Mouse (Mus musculus): ENCODE measurements at regions not wholly inside any gene's neighbourhood (a gene's known extent, or its start where the extent isn't known, plus 50 kb on each side); places are given as distances from the start of the nearest gene placed in this dataset.

DNA sequence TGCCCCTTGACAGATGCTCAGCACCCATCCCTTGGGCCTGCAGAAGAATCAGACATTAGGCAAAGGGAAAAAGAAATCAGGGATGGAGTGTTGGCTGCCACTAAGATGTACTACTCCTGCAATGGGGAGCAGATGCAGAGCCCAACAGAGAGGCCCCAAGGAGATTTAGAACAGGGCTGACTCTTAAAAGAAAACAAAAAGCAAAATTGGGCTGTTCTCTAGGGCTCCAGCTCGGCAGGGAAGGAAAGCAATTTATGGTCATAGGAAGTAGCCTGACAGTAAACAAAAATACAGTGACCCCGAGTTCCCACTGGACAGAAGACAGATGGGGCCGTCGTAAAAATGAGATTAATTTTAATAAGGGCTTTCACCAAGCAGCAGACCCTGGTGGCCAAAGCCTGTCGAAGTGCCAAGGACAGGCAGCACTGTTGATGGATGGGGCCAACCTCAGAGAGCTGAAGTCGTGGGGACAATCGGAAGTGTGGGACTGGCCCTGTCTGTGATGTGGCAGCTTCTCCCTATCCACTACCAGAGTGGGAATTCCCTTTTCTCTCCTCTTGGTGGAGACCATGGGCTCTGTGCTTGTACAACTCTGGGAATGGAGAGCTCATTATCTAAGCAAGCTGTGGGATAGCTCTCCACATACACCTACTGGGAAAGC, 109.4 kb upstream of the Gm12830 start:
- Histone ChIP-seq H3K4me2 (ENCODE audit: low read depth, low read length) (no peak overlapping the region), H3K9ac (ENCODE audit: low read length) (no peak overlapping the region), H3K27me3 (ENCODE audit: control insufficient read depth, insufficient read depth, low read length) (peaks cover 4% of the 10 kb centered on the region; the same call in 1 of the 2 replicates), H3K9me3 (replicated peaks; ENCODE audit: control insufficient read depth, low read length) (no peaks in the 10 kb centered on the region), H3K4me3 (ENCODE audit: low read length) (no peak overlapping the region), H3K36me3 (ENCODE audit: control insufficient read depth, insufficient read depth) (no peaks in the 10 kb centered on the region), H3K4me1 (ENCODE audit: control insufficient read depth, insufficient read depth, low read length) (no peaks in the 10 kb centered on the region), H3K27ac (ENCODE audit: low read length) (no peak overlapping the region)
- no peak for ATAC-seq (replicated peaks; ENCODE audit: extremely low read depth, insufficient read depth, low FRiP score)
- 36% methylated on average over 7 of the region's 7 CpGs for WGBS

DNA sequence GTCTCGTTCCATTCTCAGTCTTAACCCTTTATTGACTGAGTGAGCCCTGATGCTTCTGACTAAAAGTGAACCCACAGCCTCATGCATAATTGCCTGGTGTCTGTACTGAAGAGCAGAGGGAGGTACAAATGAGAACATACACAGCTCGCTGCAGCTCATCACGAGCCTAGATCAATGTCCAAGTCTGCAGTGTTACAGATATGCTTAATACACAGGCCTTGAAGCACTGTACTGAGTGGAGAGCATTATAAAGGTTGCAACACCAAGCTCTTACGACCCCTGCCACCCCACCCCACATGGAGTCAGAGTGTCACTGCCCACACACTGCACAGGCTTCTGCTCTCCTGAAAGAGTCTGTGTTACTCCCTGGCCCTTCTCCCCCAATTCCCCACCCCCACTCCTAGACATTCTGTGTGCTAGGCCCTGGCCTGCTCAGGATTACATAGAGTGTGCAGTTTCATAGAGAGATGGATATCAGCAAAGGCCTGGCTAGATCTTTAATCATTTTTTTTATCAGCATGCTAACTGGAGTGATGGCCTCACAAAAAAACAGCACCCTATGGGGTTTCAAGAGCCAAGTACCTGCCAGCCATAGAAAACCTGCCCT, 108.5 kb upstream of the Gm12830 start:
- Histone ChIP-seq H3K27me3 (ENCODE audit: control insufficient read depth, insufficient read depth, low read length) (peaks cover 4% of the 10 kb centered on the region; the same call in 1 of the 2 replicates), H3K4me3 (ENCODE audit: low read length) (no peak overlapping the region), H3K36me3 (ENCODE audit: control insufficient read depth, insufficient read depth) (no peaks in the 10 kb centered on the region), H3K9me3 (replicated peaks; ENCODE audit: control insufficient read depth, low read length) (peaks cover 3% of the 10 kb centered on the region; the same call in 1 of the 2 replicates), H3K4me1 (ENCODE audit: control insufficient read depth, insufficient read depth, low read length) (no peaks in the 10 kb centered on the region), H3K9ac (ENCODE audit: low read length) (no peak overlapping the region), H3K4me2 (ENCODE audit: low read depth, low read length) (no peak overlapping the region), H3K27ac (ENCODE audit: low read length) (no peak overlapping the region)
- 57% methylated on average over 4 of the region's 4 CpGs for WGBS
- ATAC-seq (replicated peaks; ENCODE audit: extremely low read depth, insufficient read depth, low FRiP score) = no peak

DNA sequence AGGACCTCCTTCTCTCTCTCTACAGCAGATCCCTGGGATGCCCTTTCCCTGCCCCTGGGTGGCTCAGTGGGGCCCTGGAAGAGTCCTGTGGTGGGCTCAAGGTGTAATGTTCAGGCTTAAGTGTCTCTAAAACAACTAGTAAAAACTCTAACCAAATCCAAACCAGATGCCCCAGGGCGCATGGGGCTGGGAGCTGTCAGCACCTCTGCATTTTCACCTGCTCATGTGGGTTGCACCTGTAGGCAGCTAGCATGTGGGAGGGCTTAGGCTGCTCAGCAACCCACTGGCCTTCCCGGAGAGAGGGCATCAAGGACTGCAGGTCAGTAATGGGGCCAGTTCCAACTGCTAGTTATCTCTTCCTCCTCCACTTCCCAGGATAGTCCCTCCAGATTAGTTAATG, 104.8 kb upstream of the Gm12830 start:
- no peak overlapping the region for H3K9ac ChIP-seq (ENCODE audit: low read length)
- peaks cover 3% of the 10 kb centered on the region; the same call in 1 of the 2 replicates for H3K9me3 ChIP-seq (replicated peaks; ENCODE audit: control insufficient read depth, low read length)
- no peak overlapping the region for H3K4me3 ChIP-seq (ENCODE audit: low read length)
- H3K27ac ChIP-seq (ENCODE audit: low read length) = no peak overlapping the region
- no peak for ATAC-seq (replicated peaks; ENCODE audit: extremely low read depth, insufficient read depth, low FRiP score)
- no peak overlapping the region for H3K4me2 ChIP-seq (ENCODE audit: low read depth, low read length)
- no peaks in the 10 kb centered on the region for H3K36me3 ChIP-seq (ENCODE audit: control insufficient read depth, insufficient read depth)
- no peaks in the 10 kb centered on the region for H3K4me1 ChIP-seq (ENCODE audit: control insufficient read depth, insufficient read depth, low read length)
- H3K27me3 ChIP-seq (ENCODE audit: control insufficient read depth, insufficient read depth, low read length) = peaks cover 2% of the 10 kb centered on the region; the same call in 1 of the 2 replicates
- 58% methylated on average over 2 of the region's 2 CpGs for WGBS

DNA sequence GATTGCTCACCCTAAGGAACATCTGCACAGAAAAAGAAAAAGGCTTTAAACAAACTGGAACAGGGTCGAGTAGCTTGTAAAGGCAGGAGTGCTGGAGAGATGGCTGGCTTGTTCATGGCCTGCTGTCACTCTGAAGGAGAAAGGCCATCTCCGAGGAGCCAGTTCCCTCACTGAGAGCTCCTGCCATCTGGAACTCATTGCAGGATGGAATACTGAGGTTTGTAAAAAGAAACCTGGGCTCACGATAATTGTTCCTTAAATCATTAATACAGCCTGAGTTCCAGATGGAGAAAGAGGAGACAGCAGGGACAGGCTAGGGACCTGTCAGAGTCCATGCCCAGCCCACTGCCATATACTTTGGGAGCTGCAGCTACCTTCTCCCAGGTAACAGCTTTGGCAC, 100.8 kb upstream of the Gm12830 start:
- Histone ChIP-seq H3K4me1 (ENCODE audit: control insufficient read depth, insufficient read depth, low read length) (no peaks in the 10 kb centered on the region), H3K4me3 (ENCODE audit: low read length) (no peak overlapping the region), H3K36me3 (ENCODE audit: control insufficient read depth, insufficient read depth) (no peaks in the 10 kb centered on the region), H3K27ac (ENCODE audit: low read length) (no peak overlapping the region), H3K9me3 (replicated peaks; ENCODE audit: control insufficient read depth, low read length) (peaks cover 3% of the 10 kb centered on the region; the same call in 1 of the 2 replicates), H3K27me3 (ENCODE audit: control insufficient read depth, insufficient read depth, low read length) (no peaks in the 10 kb centered on the region), H3K9ac (ENCODE audit: low read length) (no peak overlapping the region), H3K4me2 (ENCODE audit: low read depth, low read length) (no peak overlapping the region)
- 49% methylated on average over 3 of the region's 3 CpGs for WGBS
- no peak for ATAC-seq (replicated peaks; ENCODE audit: extremely low read depth, insufficient read depth, low FRiP score)

DNA sequence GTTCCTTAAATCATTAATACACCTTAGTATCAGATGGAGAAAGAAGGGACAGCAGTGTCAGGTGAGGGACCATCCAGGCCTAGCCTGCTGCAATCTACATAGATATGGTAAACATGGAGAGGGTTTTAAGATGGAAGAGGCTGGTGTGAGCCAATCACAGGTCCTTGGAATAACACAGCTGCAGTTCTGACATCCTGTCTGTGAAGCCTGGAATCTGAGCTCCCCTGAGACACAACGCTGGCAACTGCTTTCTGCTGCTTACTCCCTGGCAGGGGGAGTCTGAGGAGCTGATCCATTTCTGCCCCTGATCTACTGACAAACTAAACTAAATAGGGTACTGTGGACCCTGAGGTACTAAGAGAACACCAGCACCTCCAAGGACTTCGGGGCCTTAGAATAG, 100.1 kb upstream of the Gm12830 start:
- Histone ChIP-seq H3K4me1 (ENCODE audit: control insufficient read depth, insufficient read depth, low read length) (no peaks in the 10 kb centered on the region), H3K9ac (ENCODE audit: low read length) (no peak overlapping the region), H3K9me3 (replicated peaks; ENCODE audit: control insufficient read depth, low read length) (peaks cover 3% of the 10 kb centered on the region; the same call in 1 of the 2 replicates), H3K36me3 (ENCODE audit: control insufficient read depth, insufficient read depth) (no peaks in the 10 kb centered on the region), H3K27ac (ENCODE audit: low read length) (no peak overlapping the region), H3K4me2 (ENCODE audit: low read depth, low read length) (no peak overlapping the region), H3K4me3 (ENCODE audit: low read length) (no peak overlapping the region), H3K27me3 (ENCODE audit: control insufficient read depth, insufficient read depth, low read length) (no peaks in the 10 kb centered on the region)
- WGBS = 34% methylated on average over 2 of the region's 2 CpGs
- ATAC-seq (replicated peaks; ENCODE audit: extremely low read depth, insufficient read depth, low FRiP score) = no peak

DNA sequence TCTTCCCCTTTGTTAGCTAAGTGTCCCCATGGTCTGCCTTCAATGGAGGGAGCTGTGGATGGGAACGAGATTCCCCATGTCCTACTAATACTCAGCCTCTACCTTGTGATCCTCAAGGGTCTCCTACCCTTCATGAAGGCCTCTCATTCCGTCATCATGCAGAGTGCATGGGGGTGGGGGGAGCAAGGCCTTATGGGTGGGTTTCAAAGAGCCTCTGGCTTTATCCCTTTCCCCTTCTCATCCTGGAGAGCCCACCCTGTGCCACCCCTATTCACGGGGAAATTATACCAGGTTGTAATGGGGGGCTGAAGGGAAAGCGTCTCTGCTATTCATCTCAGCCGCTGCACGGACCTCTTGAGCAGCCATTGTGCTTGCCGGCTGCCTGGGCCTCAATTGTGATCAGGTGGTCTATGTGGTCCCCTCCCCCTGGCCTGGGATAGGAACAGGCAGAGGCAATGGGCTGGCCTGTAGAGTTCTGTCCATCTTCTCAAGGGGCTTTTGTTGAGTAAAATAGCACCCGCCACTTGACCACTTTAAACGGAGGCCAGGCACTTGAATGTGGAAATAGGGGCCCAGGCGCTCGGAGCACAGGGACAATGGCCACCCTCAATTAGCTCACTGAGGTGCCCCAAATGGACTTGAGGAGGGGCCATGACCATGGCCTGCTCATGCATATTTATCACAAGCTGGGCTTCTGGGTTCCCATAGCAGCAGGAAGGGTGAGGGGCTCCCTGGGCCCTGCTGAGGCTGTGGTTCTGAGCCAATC, 93.1 kb upstream of the Gm12830 start:
- Histone ChIP-seq H3K4me1 (ENCODE audit: control insufficient read depth, insufficient read depth, low read length) (no peaks in the 10 kb centered on the region), H3K27ac (ENCODE audit: low read length) (no peak overlapping the region), H3K9ac (ENCODE audit: low read length) (no peak overlapping the region), H3K9me3 (replicated peaks; ENCODE audit: control insufficient read depth, low read length) (no peaks in the 10 kb centered on the region), H3K27me3 (ENCODE audit: control insufficient read depth, insufficient read depth, low read length) (no peaks in the 10 kb centered on the region), H3K4me2 (ENCODE audit: low read depth, low read length) (no peak overlapping the region), H3K4me3 (ENCODE audit: low read length) (no peak overlapping the region), H3K36me3 (ENCODE audit: control insufficient read depth, insufficient read depth) (no peaks in the 10 kb centered on the region)
- WGBS = 79% methylated on average over 11 of the region's 11 CpGs
- no peak for ATAC-seq (replicated peaks; ENCODE audit: extremely low read depth, insufficient read depth, low FRiP score)

DNA sequence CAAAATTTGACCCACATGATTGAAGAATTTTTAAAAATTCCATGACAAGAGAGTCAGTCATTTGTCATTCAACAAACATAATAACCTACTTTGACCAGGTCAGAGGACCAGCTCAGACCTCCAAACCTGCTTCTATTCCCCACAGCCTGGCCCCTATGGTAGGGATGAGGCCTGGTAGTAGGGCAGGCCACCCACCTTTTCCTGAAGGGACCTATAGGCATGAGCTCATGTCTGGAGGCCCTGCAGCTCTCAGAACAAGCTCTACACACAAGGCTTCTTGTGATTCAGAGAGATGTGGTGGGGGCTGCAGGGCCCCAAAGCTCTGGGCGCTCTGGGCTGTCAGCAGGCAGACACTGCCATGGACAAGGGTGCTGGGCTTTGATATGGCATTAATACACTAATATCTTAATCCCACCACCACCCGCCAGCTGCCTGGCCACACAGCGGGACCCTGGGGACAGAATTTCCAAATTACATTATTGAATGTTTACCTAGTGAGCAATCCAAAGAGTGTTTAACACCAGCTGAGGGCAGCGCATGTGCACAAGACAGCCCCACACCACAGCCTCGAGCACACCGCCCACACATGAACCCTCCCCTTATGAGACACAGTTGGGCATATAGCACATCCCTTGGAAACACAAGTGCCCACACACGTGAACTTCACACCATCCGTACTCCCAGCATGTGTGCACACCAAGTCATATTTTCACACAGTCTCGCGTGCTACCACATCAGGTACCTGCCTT, 88.1 kb upstream of the Gm12830 start:
- Histone ChIP-seq H3K27ac (ENCODE audit: low read length) (no peak overlapping the region), H3K4me2 (ENCODE audit: low read depth, low read length) (no peak overlapping the region), H3K9ac (ENCODE audit: low read length) (no peak overlapping the region), H3K4me1 (ENCODE audit: control insufficient read depth, insufficient read depth, low read length) (no peaks in the 10 kb centered on the region), H3K27me3 (ENCODE audit: control insufficient read depth, insufficient read depth, low read length) (no peaks in the 10 kb centered on the region), H3K36me3 (ENCODE audit: control insufficient read depth, insufficient read depth) (no peaks in the 10 kb centered on the region), H3K9me3 (replicated peaks; ENCODE audit: control insufficient read depth, low read length) (no peaks in the 10 kb centered on the region), H3K4me3 (ENCODE audit: low read length) (no peak overlapping the region)
- ATAC-seq (replicated peaks; ENCODE audit: extremely low read depth, insufficient read depth, low FRiP score) = no peak
- 81% methylated on average over 10 of the region's 10 CpGs for WGBS

DNA sequence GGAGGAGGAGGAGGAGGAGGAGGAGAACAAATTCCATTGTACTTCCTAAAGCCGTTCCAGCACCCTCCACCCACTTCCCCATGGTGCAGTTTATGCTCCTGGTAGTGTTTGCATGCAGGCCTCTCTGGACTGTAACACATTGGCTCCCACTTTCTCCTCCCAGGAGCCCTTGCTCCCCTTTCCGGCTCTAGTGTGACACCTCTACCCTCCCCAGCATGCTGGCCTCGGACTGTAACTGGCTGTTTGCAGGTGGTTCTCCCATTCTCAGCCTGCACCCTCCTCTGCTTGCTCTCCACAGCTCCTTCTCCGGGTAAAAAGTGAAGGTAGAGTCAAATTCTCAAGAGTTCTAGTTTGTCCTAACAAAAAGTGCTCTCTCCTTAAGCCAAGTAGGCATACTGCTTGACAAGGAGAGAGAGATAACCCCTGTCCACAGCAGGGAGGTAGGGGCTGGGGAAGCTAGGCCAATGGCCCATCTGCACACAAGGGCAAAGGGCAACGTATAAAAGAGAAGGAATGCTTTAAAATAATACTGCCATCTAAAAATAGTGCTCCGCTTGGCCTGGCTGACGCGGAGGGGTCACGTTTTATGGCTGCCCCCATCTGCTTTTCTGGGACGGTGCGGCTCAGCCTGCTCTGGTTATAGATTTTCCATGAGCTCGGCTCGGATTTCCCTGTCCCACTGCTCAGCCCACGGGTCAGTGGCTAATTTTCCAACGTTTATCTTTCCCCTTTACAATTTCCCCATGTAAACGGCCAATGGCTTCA, 82.4 kb upstream of the Gm12830 start:
- Histone ChIP-seq H3K27me3 (ENCODE audit: control insufficient read depth, insufficient read depth, low read length) (no peaks in the 10 kb centered on the region), H3K4me3 (ENCODE audit: low read length) (no peak overlapping the region), H3K9ac (ENCODE audit: low read length) (no peak overlapping the region), H3K9me3 (replicated peaks; ENCODE audit: control insufficient read depth, low read length) (no peaks in the 10 kb centered on the region), H3K4me2 (ENCODE audit: low read depth, low read length) (no peak overlapping the region), H3K36me3 (ENCODE audit: control insufficient read depth, insufficient read depth) (no peaks in the 10 kb centered on the region), H3K27ac (ENCODE audit: low read length) (no peak overlapping the region), H3K4me1 (ENCODE audit: control insufficient read depth, insufficient read depth, low read length) (no peaks in the 10 kb centered on the region)
- ATAC-seq (replicated peaks; ENCODE audit: extremely low read depth, insufficient read depth, low FRiP score) = no peak
- WGBS = 51% methylated on average over 16 of the region's 16 CpGs

Measured in heart, embryonic 16.5 days (tissue).